Mouse (Mus musculus): ENCODE results near the gene Mup8. TPM values are rescaled to one million over a fixed set of nuclear protein-coding genes. Genes with fewer than 3 reads are reported as not detected.

The Mup8 gene
- not detected in 2 replicates for polyA plus RNA-seq (2012; ENCODE audit: low replicate concordance)

DNA sequence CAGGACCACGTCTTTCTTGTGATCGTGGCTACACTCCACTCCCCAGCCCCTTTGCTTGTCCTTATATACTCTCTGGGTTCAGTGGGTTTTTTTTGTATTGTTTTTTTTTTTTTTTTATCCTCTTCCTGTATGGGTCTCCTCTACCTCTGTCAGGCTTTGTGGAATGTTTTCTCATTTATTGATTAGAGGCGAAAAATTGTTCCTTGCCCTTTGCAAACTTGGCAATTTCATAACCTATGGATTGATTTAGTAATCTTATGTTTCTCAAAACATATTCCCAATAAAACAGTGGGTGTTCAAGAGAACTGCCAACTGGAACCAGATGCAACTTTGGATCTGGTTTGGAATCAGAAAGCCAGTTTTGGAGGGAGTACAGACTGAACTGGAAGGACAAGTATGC, at the start of gene Mup8:
Mup8 (minus strand) TSS at position 101 of the 400 bp plus-strand sequence.

Other genes starting within 250 kb of the Mup8 start
- not detected in 2 replicates for gene Mup7, start 152.1 kb downstream of the Mup8 start, polyA plus RNA-seq (2012; ENCODE audit: low replicate concordance)
- not detected in 2 replicates for gene Mup2, start 68.3 kb downstream of the Mup8 start, polyA plus RNA-seq (2012; ENCODE audit: low replicate concordance)
- gene Mup9, start 199.4 kb upstream of the Mup8 start, polyA plus RNA-seq (2012; ENCODE audit: low replicate concordance): not detected in 2 replicates

Measured in leukemia stem cell, adult 10-12 weeks (primary cell).